Mouse (Mus musculus) MEL (cell line): ENCODE data around the gene Grtp1. TPM values are rescaled to one million over a fixed set of nuclear protein-coding genes. Genes with fewer than 3 reads are reported as not detected.

Experiments used
- DNase-seq: peaks from one replicate; pipeline ENCODE4 v3.0.0; 2011; ENCODE audit warnings: low read depth, low spot score
- H3K27ac ChIP-seq: 2 replicates; pipeline ENCODE4 v1.5.1; 2012; ENCODE audit warnings: low read depth, mild to moderate bottlenecking, control low read depth, low read length, moderate library complexity; ENCODE audit not compliant: control insufficient read depth
- H3K27me3 ChIP-seq, 2 experiments: fragments of 150-350 bp in 1 of 2; sonication (generic) in 1 of 2; 2 replicates each; pipeline ENCODE4 v1.6.1; 2012; ENCODE audit warnings: low read length in 2 of 2, mild to moderate bottlenecking in 2 of 2, improper control_type of control experiment in 1 of 2, moderate library complexity in 1 of 2; ENCODE audit not compliant: insufficient read depth in 2 of 2, control insufficient read depth in 1 of 2
- H3K36me3 ChIP-seq, 2 experiments: 2 replicates each; pipeline ENCODE4 v1.6.1; 2012 to 2014; ENCODE audit warnings: low read length in 2 of 2, improper control_type of control experiment in 1 of 2, inconsistent platforms in 1 of 2, mild to moderate bottlenecking in 1 of 2; ENCODE audit not compliant: insufficient read depth in 2 of 2, control insufficient read depth in 1 of 2
- H3K4me1 ChIP-seq, 2 experiments: fragments of 150-350 bp in 1 of 2; sonication (generic) in 1 of 2; 2 replicates each; pipeline ENCODE4 v1.6.1; 2012; ENCODE audit warnings: low read length in 2 of 2, improper control_type of control experiment in 1 of 2, mild to moderate bottlenecking in 1 of 2; ENCODE audit not compliant: insufficient read depth in 2 of 2, control insufficient read depth in 1 of 2
- H3K4me3 ChIP-seq, 2 experiments: fragments of 150-350 bp in 1 of 2; sonication (generic) in 1 of 2; 2 replicates each; pipeline ENCODE4 v1.5.1; 2012; ENCODE audit warnings: low read depth in 2 of 2, low read length in 2 of 2, mild to moderate bottlenecking in 2 of 2, moderate library complexity in 2 of 2, control low read depth in 1 of 2, improper control_type of control experiment in 1 of 2; ENCODE audit not compliant: control insufficient read depth in 1 of 2, insufficient read depth in 1 of 2
- H3K79me2 ChIP-seq: 2 replicates; pipeline ENCODE4 v1.6.1; 2012; ENCODE audit warnings: mild to moderate bottlenecking, low read length, moderate library complexity; ENCODE audit not compliant: control insufficient read depth, poor library complexity, insufficient read depth
- H3K9ac ChIP-seq: 2 replicates; pipeline ENCODE4 v1.6.1; 2012; ENCODE audit warnings: low read depth, mild to moderate bottlenecking, control low read depth, low read length, moderate library complexity; ENCODE audit not compliant: control insufficient read depth, poor library complexity, severe bottlenecking
- H3K9me3 ChIP-seq: fragments of 150-350 bp; sonication (generic); replicated peaks from 2 replicates; pipeline ENCODE4 v1.6.1; 2012; ENCODE audit warnings: mild to moderate bottlenecking, low read length, improper control_type of control experiment, moderate library complexity; ENCODE audit not compliant: insufficient read depth
- CHD1 ChIP-seq: IDR thresholded peaks from 2 replicates; pipeline ENCODE4 v1.6.1; 2012; ENCODE audit warnings: low read depth, mild to moderate bottlenecking, inconsistent platforms, low read length, improper control_type of control experiment
- CHD2 ChIP-seq: IDR thresholded peaks from 2 replicates; pipeline ENCODE4 v1.6.1; 2011; ENCODE audit warnings: low read length, improper control_type of control experiment
- CTCF ChIP-seq, 3 experiments: IDR thresholded peaks in 2 of 3; conservative IDR thresholded peaks in 1 of 3; 2 replicates each; pipeline ENCODE4 v1.5.1; 2011 to 2012; ENCODE audit warnings: low read length in 3 of 3, low read depth in 2 of 3, mild to moderate bottlenecking in 2 of 3, improper control_type of control experiment in 1 of 3, inconsistent platforms in 1 of 3, mixed read lengths in 1 of 3, moderate library complexity in 1 of 3; ENCODE audit not compliant: control insufficient read depth in 1 of 3, insufficient read depth in 1 of 3, poor library complexity in 1 of 3, severe bottlenecking in 1 of 3
- ETS1 ChIP-seq: IDR thresholded peaks from 2 replicates; pipeline ENCODE4 v1.6.1; 2012; ENCODE audit warnings: low read depth, mild to moderate bottlenecking, inconsistent platforms, low read length, improper control_type of control experiment, moderate library complexity
- HCFC1 ChIP-seq: IDR thresholded peaks from 2 replicates; pipeline ENCODE4 v1.6.1; 2012; ENCODE audit warnings: low read depth, mild to moderate bottlenecking, inconsistent platforms, low read length, improper control_type of control experiment, moderate library complexity
- MEF2A ChIP-seq: IDR thresholded peaks from 2 replicates; pipeline ENCODE4 v1.6.1; 2014; ENCODE audit warnings: low read depth, mild to moderate bottlenecking, inconsistent platforms, low read length, improper control_type of control experiment; ENCODE audit not compliant: poor library complexity, insufficient replicate concordance, severe bottlenecking; ENCODE audit errors: extremely low read depth
- MXI1 ChIP-seq: IDR thresholded peaks from 2 replicates; pipeline ENCODE4 v1.6.1; 2011; ENCODE audit warnings: mild to moderate bottlenecking, low read depth, low read length, improper control_type of control experiment
- NRF1 ChIP-seq: IDR thresholded peaks from 2 replicates; pipeline ENCODE4 v1.6.1; 2014; ENCODE audit warnings: low read depth, mild to moderate bottlenecking, inconsistent platforms, low read length, improper control_type of control experiment, moderate library complexity; ENCODE audit not compliant: poor library complexity, insufficient read depth, severe bottlenecking
- USF2 ChIP-seq, 2 experiments: IDR thresholded peaks; 2 replicates each; pipeline ENCODE4 v1.6.1; 2011 to 2012; ENCODE audit warnings: improper control_type of control experiment in 2 of 2, low read length in 2 of 2, borderline replicate concordance in 1 of 2, inconsistent platforms in 1 of 2, low read depth in 1 of 2, mild to moderate bottlenecking in 1 of 2; ENCODE audit not compliant: insufficient read depth in 1 of 2
- ZC3H11A ChIP-seq: IDR thresholded peaks from 2 replicates; pipeline ENCODE4 v1.6.1; 2012; ENCODE audit warnings: low read depth, mild to moderate bottlenecking, inconsistent platforms, low read length, improper control_type of control experiment
- polyA plus RNA-seq, 2 experiments: library from polyadenylated mRNA; stranded (reverse) in 1 of 2; unstranded in 1 of 2; fragments of >175 nt in 1 of 2; fragments of >200 nt in 1 of 2; gene quantifications; 2 replicates each; pipeline versions ENCODE4 v1.2.1 to v1.2.4; 2012; ENCODE audit warnings: low replicate concordance in 2 of 2, low read depth in 1 of 2; ENCODE audit not compliant: insufficient read length in 2 of 2, insufficient read depth in 1 of 2, missing spikeins in 1 of 2
- total RNA-seq: library from RNA; depleted of rRNA; stranded (reverse); fragments of 300-350 nt; gene quantifications from 2 replicates; pipeline ENCODE4 v1.2.3, GENCODE M21; 2012

Grtp1 gene
- total and polyA plus RNA-seq, 3 experiments, result 11.9 to 15.1 TPM; not detected in 1

DNA sequence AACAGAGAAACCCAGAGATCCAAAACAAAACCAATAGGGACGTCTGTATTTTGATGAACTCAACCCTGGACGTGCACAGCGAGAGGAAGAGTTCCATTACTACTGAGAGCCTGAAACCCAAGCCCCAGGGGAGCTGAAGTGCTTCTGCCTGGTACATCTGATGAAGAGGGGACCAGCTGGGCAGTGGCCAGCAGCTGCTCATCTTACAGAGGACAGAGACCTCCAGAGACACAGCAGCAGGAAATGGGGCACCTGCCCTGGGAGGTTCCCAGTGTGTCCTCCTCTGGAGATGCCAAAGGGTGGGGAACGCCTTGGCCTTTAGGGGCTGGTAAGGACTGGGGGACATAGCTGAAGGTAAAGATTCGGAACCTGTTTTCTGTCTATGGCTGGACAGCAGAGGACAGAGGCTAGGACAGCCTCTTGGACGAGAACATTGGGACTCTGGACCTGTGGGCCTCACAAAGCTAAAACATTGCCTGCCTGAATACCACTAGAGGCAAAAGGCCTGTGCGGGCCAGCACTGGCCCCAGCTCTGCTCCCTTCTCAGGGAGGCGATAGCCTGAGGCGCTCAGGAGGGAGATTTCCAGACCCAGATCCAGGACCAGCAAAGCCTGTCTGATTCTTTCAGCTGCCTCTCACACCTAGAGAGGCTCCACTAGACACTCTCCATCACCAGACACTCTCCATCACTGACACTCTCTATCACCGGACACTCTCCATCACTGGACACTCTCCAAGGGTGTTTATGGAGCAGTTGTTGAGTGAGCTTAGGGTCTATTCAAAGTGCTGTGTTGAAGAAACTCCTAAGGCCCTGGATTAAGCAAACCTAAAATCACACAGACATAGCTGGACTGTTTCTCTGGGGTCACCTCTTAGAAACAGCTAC, 42.8 kb upstream of the Grtp1 start:
- Histone ChIP-seq H3K27me3 (peaks cover 0 to 7% of the 10 kb centered on the region in 2 experiments; a peak in 2 of 4 replicates), H3K9me3 (no peaks in the 10 kb centered on the region), H3K4me1 (no peaks in the 10 kb centered on the region), H3K79me2 (no peaks in the 10 kb centered on the region), H3K27ac (no peak overlapping the region), H3K4me3 (no peak overlapping the region), H3K9ac (no peak overlapping the region), H3K36me3 (no peaks in the 10 kb centered on the region)
- no peak for TF ChIP-seq ZC3H11A
- TF ChIP-seq ETS1, result no peak
- DNase-seq, result no peak

DNA sequence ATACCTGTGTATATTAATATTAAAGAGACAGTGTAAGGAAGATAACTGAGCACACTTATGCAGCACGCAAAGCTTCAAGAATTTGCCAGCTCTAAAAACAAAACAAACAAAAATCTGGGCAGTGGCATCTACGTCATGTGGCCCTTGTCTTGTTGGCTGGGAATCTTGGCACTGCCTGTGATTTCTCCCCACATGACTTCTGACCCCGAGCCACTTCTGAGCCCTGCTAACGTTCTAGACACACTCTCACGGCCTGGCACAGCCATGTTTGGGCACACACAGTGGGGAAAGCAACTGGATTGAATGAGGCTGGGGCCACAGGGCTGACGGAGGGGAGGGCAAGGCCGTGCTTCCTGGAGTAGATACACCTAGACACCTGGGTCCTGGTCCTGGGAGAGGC, 40.3 kb upstream of the Grtp1 start:
- no peaks in the 10 kb centered on the region for H3K9me3 ChIP-seq
- DNase-seq, result no peak
- H3K27me3 ChIP-seq, result peaks cover 0 to 4% of the 10 kb centered on the region in 2 experiments; a peak in 3 of 4 replicates
- H3K79me2 ChIP-seq, result no peaks in the 10 kb centered on the region
- no peak overlapping the region for H3K9ac ChIP-seq
- H3K36me3 ChIP-seq, result no peaks in the 10 kb centered on the region
- H3K4me3 ChIP-seq, result no peak overlapping the region
- H3K27ac ChIP-seq, result no peak overlapping the region
- H3K4me1 ChIP-seq, result no peaks in the 10 kb centered on the region
- no peak for TF ChIP-seq MXI1
- TF ChIP-seq CHD2, result no peak
- no peak for TF ChIP-seq NRF1
- no peak for TF ChIP-seq CHD1
- TF ChIP-seq CTCF (IDR thresholded peaks at IDR 0.05 in 2 of 3, conservative IDR thresholded peaks at IDR 0.05 in 1 of 3; ENCODE audit: control insufficient read depth in 1 of 3, insufficient read depth in 1 of 3, low read depth in 2 of 3, low read length in 3 of 3, poor library complexity in 1 of 3, severe bottlenecking in 1 of 3), result no peak

DNA sequence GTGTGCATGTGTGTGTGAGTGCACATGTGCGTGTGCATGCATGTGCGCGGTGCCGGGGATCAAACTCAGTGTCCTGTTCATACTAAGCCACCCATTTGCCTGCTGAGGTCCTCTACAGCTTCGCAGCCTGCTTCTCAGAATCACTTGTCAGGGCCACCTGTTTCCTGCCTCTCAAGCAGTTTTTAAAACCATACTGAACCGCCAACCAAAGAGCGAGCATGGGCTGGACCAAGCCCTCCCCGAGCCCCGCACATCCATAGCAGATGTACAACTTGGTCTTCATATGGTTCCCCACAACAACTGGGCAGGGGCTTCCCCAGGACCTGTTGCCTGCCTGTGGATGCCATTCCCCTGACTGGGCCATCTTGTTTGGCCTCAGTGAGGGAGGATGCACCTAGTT, 39.6 kb upstream of the Grtp1 start:
- TF ChIP-seq MEF2A, result no peak
- no peak for TF ChIP-seq USF2 (IDR thresholded peaks at IDR 0.05; ENCODE audit: borderline replicate concordance in 1 of 2, insufficient read depth in 1 of 2, low read depth in 1 of 2, low read length in 2 of 2)
- TF ChIP-seq HCFC1, result no peak
- Histone ChIP-seq H3K79me2 (no peaks in the 10 kb centered on the region), H3K27ac (no peak overlapping the region), H3K9me3 (no peaks in the 10 kb centered on the region), H3K4me3 (no peak overlapping the region), H3K4me1 (no peaks in the 10 kb centered on the region), H3K36me3 (no peaks in the 10 kb centered on the region), H3K27me3 (peaks cover 0 to 4% of the 10 kb centered on the region in 2 experiments; a peak in 3 of 4 replicates), H3K9ac (no peak overlapping the region)
- no peak for DNase-seq
